33 mouse cellular contexts compared by ENCODE assay signal in the genomic region with DNA sequence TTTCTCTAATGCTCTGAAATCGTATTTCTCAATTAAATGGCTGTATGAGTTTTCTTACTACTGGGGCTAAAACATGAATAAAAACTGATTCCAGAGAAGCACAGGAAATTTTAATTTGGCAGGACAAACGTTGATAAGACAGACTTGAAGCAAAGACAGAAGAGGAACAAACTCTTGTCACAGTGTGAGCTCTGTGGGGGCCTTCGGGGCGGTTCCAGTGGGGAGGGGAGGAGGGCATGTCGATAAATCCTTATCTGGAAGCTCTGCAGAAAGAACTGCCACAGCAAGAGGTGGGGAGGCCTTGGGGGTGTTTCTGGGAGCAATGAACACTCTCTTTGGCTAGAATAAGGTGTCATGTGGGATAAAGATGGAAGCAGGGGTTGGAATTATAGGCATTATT. TPM values are rescaled to one million over a fixed set of nuclear protein-coding genes. Genes with fewer than 3 reads are reported as not detected.
"Had no signal": no experiment of that assay in that cellular context is flagged by ENCODE, and none has a peak within 500 bp of the region (broad histone marks: within the 10 kb centered on the region; RNA-seq: fewer than 3 reads in every experiment).

No protein-coding gene starts in this region.

- H3K27ac ChIP-seq: limb, embryonic 10.5 days; limb, embryonic 12.5 days; limb, embryonic 13.5 days; limb, embryonic 15.5 days; liver, embryonic 12.5 days; liver, embryonic 13.5 days; liver, embryonic 14.5 days; liver, embryonic 15.5 days; lung, embryonic 15.5 days; macrophage; midbrain, embryonic 10.5 days; midbrain, embryonic 12.5 days; midbrain, embryonic 13.5 days; midbrain, embryonic 15.5 days; neural tube, embryonic 12.5 days had no signal

- DNase-seq: left cerebral cortex, postnatal 4 days; liver; liver, embryonic 13.5 days; liver, postnatal 0 days; lung, adult 18-20 months; lung, adult 2 months; lung, embryonic 14.5 days; lung, postnatal 10 days; lung, postnatal 14 days; lung, postnatal 36 days; lung, postnatal 4 days; midbrain, embryonic 14.5 days had no signal

- H3K27me3 ChIP-seq: limb, embryonic 15.5 days; liver, embryonic 12.5 days; liver, embryonic 13.5 days; liver, embryonic 15.5 days; lung, embryonic 15.5 days; megakaryocyte, embryonic 14.5 days; midbrain, embryonic 12.5 days; midbrain, embryonic 13.5 days; midbrain, embryonic 15.5 days; neural tube, embryonic 12.5 days had no signal

- H3K4me3 ChIP-seq: limb, embryonic 10.5 days; limb, embryonic 12.5 days; limb, embryonic 13.5 days; limb, embryonic 15.5 days; liver, embryonic 12.5 days; liver, embryonic 13.5 days; liver, embryonic 15.5 days; lung, embryonic 15.5 days; megakaryocyte, embryonic 14.5 days; midbrain, embryonic 10.5 days; midbrain, embryonic 12.5 days; midbrain, embryonic 13.5 days; midbrain, embryonic 15.5 days; myocyte; neural tube, embryonic 12.5 days had no signal

- H3K9me3 ChIP-seq: limb, embryonic 10.5 days; limb, embryonic 12.5 days; limb, embryonic 13.5 days; limb, embryonic 15.5 days; liver, embryonic 12.5 days; liver, embryonic 13.5 days; liver, embryonic 15.5 days; lung, embryonic 15.5 days; midbrain, embryonic 10.5 days; midbrain, embryonic 12.5 days; midbrain, embryonic 13.5 days; midbrain, embryonic 15.5 days; neural tube, embryonic 12.5 days had no signal

- H3K36me3 ChIP-seq: limb, embryonic 10.5 days; limb, embryonic 12.5 days; limb, embryonic 13.5 days; limb, embryonic 15.5 days; liver, embryonic 12.5 days; liver, embryonic 13.5 days; liver, embryonic 15.5 days; lung, embryonic 15.5 days; midbrain, embryonic 10.5 days; midbrain, embryonic 12.5 days; midbrain, embryonic 13.5 days; midbrain, embryonic 15.5 days; neural tube, embryonic 12.5 days had no signal

- H3K4me1 ChIP-seq: limb, embryonic 12.5 days; limb, embryonic 13.5 days; limb, embryonic 15.5 days; liver, embryonic 12.5 days; liver, embryonic 13.5 days; liver, embryonic 15.5 days; lung, embryonic 15.5 days; megakaryocyte, embryonic 14.5 days; midbrain, embryonic 12.5 days; midbrain, embryonic 13.5 days; midbrain, embryonic 15.5 days; neural tube, embryonic 12.5 days had no signal

- H3K9ac ChIP-seq: limb, embryonic 12.5 days; limb, embryonic 13.5 days; limb, embryonic 15.5 days; liver, embryonic 12.5 days; liver, embryonic 13.5 days; liver, embryonic 14.5 days; liver, embryonic 15.5 days; liver, postnatal 0 days; lung, embryonic 14.5 days; lung, embryonic 15.5 days; midbrain, embryonic 12.5 days; midbrain, embryonic 13.5 days; midbrain, embryonic 15.5 days; neural tube, embryonic 12.5 days had no signal

RNA-seq across cellular contexts. Expression of gene Dmrt2, which starts 50.4 kb away (rescaled TPM):
- total RNA-seq: megakaryocyte progenitor cell, adult 5-6 weeks; megakaryocyte, adult 5-6 weeks; megakaryocyte-erythroid progenitor cell, adult 5-6 weeks; monocyte, adult 5-6 weeks had no signal
- polyA plus RNA-seq: macrophage; midbrain, embryonic 14.5 days; midbrain, postnatal 0 days had no signal
